Mouse (Mus musculus): ENCODE data around the gene Mapk14. TPM values are rescaled to one million over a fixed set of nuclear protein-coding genes. Genes with fewer than 3 reads are reported as not detected.

Mapk14 gene
- total and polyA plus RNA-seq, 3 experiments: 22.6 to 59.8 (median 27.6) TPM

DNA sequence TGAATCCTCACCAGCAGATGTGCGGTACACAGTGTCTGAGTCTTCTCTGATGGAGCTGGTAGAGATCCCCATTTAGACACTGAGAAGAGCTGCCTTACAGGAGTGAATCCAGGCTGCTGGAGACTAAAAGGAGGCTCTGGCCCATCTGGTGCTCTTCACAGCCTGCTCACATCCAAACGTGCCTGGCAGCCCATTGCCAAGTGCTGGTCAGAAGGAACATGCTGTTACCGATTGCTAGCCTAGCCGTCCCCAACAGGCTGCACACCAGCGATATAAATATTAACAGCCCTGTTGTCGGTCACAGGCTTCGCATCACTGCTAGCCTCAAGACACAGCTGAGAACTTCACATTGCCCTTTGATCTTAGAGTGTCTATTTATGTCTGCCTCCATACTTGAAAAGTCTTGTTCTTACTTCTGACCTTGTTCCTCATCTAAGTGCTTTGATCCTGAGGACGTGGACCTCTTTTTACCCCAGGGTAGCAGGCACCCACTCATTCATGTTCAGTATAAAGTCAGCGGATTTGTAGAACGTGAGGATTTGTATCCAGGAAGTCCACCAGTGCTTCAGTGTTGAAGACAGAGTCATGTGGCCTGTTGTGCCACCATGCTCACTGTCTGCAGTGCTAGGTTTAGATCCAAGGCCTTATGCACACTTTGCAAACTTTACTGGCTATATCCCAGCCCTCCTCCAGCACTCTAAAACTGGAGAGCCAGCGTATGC is 52.2 kb downstream of the Mapk14 start:
- Histone ChIP-seq H3K9ac (ENCODE audit: insufficient read depth, low read depth) (no peak overlapping the region), H3K4me3 (replicated peaks in 1 of 3; ENCODE audit: low read depth in 2 of 3, low read length in 2 of 3, poor library complexity in 1 of 3) (no peak overlapping the region), H3K4me2 (ENCODE audit: insufficient read depth, low read depth, poor library complexity, severe bottlenecking) (no peak overlapping the region), H3K4me1 (ENCODE audit: control insufficient read depth in 1 of 2, insufficient read depth in 2 of 2) (peaks cover 0 to 8% of the 10 kb centered on the region in 2 experiments; a peak in 2 of 4 replicates), H3K79me2 (replicated peaks; ENCODE audit: control insufficient read depth, extremely low read depth, insufficient read depth, poor library complexity, severe bottlenecking) (no peaks in the 10 kb centered on the region), H3K27ac (ENCODE audit: insufficient read depth, low read depth) (no peak overlapping the region), H3K27me3 (replicated peaks) (no peaks in the 10 kb centered on the region), H3K9me3 (replicated peaks; ENCODE audit: low read length) (peaks cover 7% of the 10 kb centered on the region), H3K36me3 (replicated peaks in 1 of 2; ENCODE audit: control insufficient read depth in 1 of 2, insufficient read depth in 1 of 2, low read length in 1 of 2) (peaks cover 62 to 94% of the 10 kb centered on the region in 2 experiments)
- in situ Hi-C loops (cut with MboI; ENCODE audit: low pct_ligation_motif_present, low pct_unique_long_range_greater_than_20kb, low sequenced_read_pairs) (loop anchor here (5.0 kb wide), 1 partner anchor 46 kb away; no protein-coding TSS in a partner anchor), dilution Hi-C loops (cut with MboI; ENCODE audit: extremely low pct_ligation_motif_present, extremely low pct_unique_long_range_greater_than_20kb, low sequenced_read_pairs) (no loop called here)
- TF ChIP-seq ETS1 (conservative IDR thresholded peaks at IDR 0.05; ENCODE audit: low read depth, low read length) (no peak), BHLHE40 (IDR thresholded peaks at IDR 0.05; ENCODE audit: low read depth, low read length) (no peak), KAT2A (IDR thresholded peaks at IDR 0.05; ENCODE audit: insufficient replicate concordance, low read length) (no peak), MXI1 (IDR thresholded peaks at IDR 0.05; ENCODE audit: low read depth, low read length) (no peak), ZKSCAN1 (IDR thresholded peaks at IDR 0.05; ENCODE audit: borderline replicate concordance, low read depth, low read length) (no peak), NRF1 (IDR thresholded peaks at IDR 0.05; ENCODE audit: low read depth, low read length) (no peak), POLR2A (IDR thresholded peaks at IDR 0.05; ENCODE audit: low read depth, low read length) (no peak), CHD1 (IDR thresholded peaks at IDR 0.05; ENCODE audit: low read depth, low read length) (no peak), EP300 (IDR thresholded peaks at IDR 0.05; ENCODE audit: low read length) (no peak), ZNF384 (IDR thresholded peaks at IDR 0.05; ENCODE audit: low read depth, low read length) (no peak), IRF4 (IDR thresholded peaks at IDR 0.05; ENCODE audit: low read depth, low read length) (no peak), SIN3A (IDR thresholded peaks at IDR 0.05; ENCODE audit: low read length) (no peak), HCFC1 (IDR thresholded peaks at IDR 0.05; ENCODE audit: low read depth, low read length) (no peak), MAX (IDR thresholded peaks at IDR 0.05; ENCODE audit: low read length) (no peak), MAFK (IDR thresholded peaks at IDR 0.05; ENCODE audit: insufficient replicate concordance, low read length) (no peak), CTCF (conservative IDR thresholded peaks at IDR 0.05 in 1 of 2, IDR thresholded peaks at IDR 0.05 in 1 of 2; ENCODE audit: low read depth in 2 of 2, low read length in 2 of 2) (no peak)
- no peak for DNase-seq (ENCODE audit: extremely low read depth)

DNA sequence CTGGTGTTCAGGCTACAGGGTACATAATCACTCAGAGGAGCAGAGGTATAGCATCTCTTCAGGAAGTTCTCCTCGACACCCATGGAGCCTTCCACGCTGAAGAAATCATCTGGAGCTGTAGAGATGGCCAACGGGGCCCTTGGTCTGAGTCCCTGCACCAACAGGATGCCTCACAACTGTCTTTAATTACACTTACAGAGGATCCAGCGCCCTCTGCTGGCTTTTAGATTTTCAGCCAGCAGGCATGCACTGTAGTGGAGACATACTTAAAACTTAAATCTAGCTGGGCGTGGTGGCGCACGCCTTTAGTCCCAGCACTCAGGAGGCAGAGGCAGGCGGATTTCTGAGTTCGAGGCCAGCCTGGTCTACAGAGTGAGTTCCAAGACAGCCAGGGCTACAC is 52.8 kb downstream of the Mapk14 start:
- Histone ChIP-seq H3K79me2 (replicated peaks; ENCODE audit: control insufficient read depth, extremely low read depth, insufficient read depth, poor library complexity, severe bottlenecking) (no peaks in the 10 kb centered on the region), H3K27ac (ENCODE audit: insufficient read depth, low read depth) (no peak overlapping the region), H3K9ac (ENCODE audit: insufficient read depth, low read depth) (no peak overlapping the region), H3K4me1 (ENCODE audit: control insufficient read depth in 1 of 2, insufficient read depth in 2 of 2) (peaks cover 0 to 8% of the 10 kb centered on the region in 2 experiments; a peak in 2 of 4 replicates), H3K36me3 (replicated peaks in 1 of 2; ENCODE audit: control insufficient read depth in 1 of 2, insufficient read depth in 1 of 2, low read length in 1 of 2) (peaks cover 59 to 94% of the 10 kb centered on the region in 2 experiments), H3K27me3 (replicated peaks) (no peaks in the 10 kb centered on the region), H3K9me3 (replicated peaks; ENCODE audit: low read length) (peaks cover 7% of the 10 kb centered on the region), H3K4me2 (ENCODE audit: insufficient read depth, low read depth, poor library complexity, severe bottlenecking) (no peak overlapping the region), H3K4me3 (replicated peaks in 1 of 3; ENCODE audit: low read depth in 2 of 3, low read length in 2 of 3, poor library complexity in 1 of 3) (no peak overlapping the region)
- in situ Hi-C loops (cut with MboI; ENCODE audit: low pct_ligation_motif_present, low pct_unique_long_range_greater_than_20kb, low sequenced_read_pairs): loop anchor here (5.0 kb wide), 1 partner anchor 47 kb away; no protein-coding TSS in a partner anchor
- dilution Hi-C loops (cut with MboI; ENCODE audit: extremely low pct_ligation_motif_present, extremely low pct_unique_long_range_greater_than_20kb, low sequenced_read_pairs): no loop called here
- TF ChIP-seq POLR2A (IDR thresholded peaks at IDR 0.05; ENCODE audit: low read depth, low read length) (no peak), ZKSCAN1 (IDR thresholded peaks at IDR 0.05; ENCODE audit: borderline replicate concordance, low read depth, low read length) (no peak), HCFC1 (IDR thresholded peaks at IDR 0.05; ENCODE audit: low read depth, low read length) (no peak), KAT2A (IDR thresholded peaks at IDR 0.05; ENCODE audit: insufficient replicate concordance, low read length) (no peak), JUND (conservative IDR thresholded peaks at IDR 0.05; ENCODE audit: low read depth, low read length) (no peak), E2F4 (IDR thresholded peaks at IDR 0.05; ENCODE audit: insufficient replicate concordance, low read depth, low read length) (no peak), CTCF (conservative IDR thresholded peaks at IDR 0.05 in 1 of 2, IDR thresholded peaks at IDR 0.05 in 1 of 2; ENCODE audit: low read depth in 2 of 2, low read length in 2 of 2) (peak in 1 of 2 experiments; percentile 47; a peak in 2 of 4 replicates), SIN3A (IDR thresholded peaks at IDR 0.05; ENCODE audit: low read length) (no peak), NELFE (IDR thresholded peaks at IDR 0.05; ENCODE audit: low read depth, low read length) (no peak), POLR2AphosphoS2 (IDR thresholded peaks at IDR 0.05; ENCODE audit: low read depth, low read length) (no peak), TCF12 (IDR thresholded peaks at IDR 0.05; ENCODE audit: low read depth, low read length) (no peak), ZC3H11A (IDR thresholded peaks at IDR 0.05; ENCODE audit: low read depth, low read length) (no peak), CHD2 (IDR thresholded peaks at IDR 0.05; ENCODE audit: low read length) (no peak), MXI1 (IDR thresholded peaks at IDR 0.05; ENCODE audit: low read depth, low read length) (no peak), CHD1 (IDR thresholded peaks at IDR 0.05; ENCODE audit: low read depth, low read length) (no peak), SMC3 (IDR thresholded peaks at IDR 0.05; ENCODE audit: low read depth, low read length) (peak; percentile 48), MYC (IDR thresholded peaks at IDR 0.05; ENCODE audit: low read depth, low read length) (no peak), MAFK (IDR thresholded peaks at IDR 0.05; ENCODE audit: insufficient replicate concordance, low read length) (no peak), RAD21 (IDR thresholded peaks at IDR 0.05; ENCODE audit: low read depth, low read length) (peak; percentile 30), JUN (IDR thresholded peaks at IDR 0.05; ENCODE audit: insufficient read depth, low read depth, low read length) (no peak), ZMIZ1 (IDR thresholded peaks at IDR 0.05; ENCODE audit: low read depth, low read length) (no peak), USF1 (IDR thresholded peaks at IDR 0.05; ENCODE audit: low read depth, low read length) (no peak), NRF1 (IDR thresholded peaks at IDR 0.05; ENCODE audit: low read depth, low read length) (no peak), TBP (conservative IDR thresholded peaks at IDR 0.05; ENCODE audit: low read depth, low read length) (no peak)
- DNase-seq (ENCODE audit: extremely low read depth): peak; percentile 27

Data from CH12.LX (cell line).